Mouse (Mus musculus): ENCODE measurements around the gene H2-D1.
A peak's percentile ranks its signal among the peaks of the same experiment; 100 is the strongest.
"Not testable (repeated sequence)": the region's sequence is repeated elsewhere in the genome, so short reads cannot be mapped to it uniquely, and the experiment has no call there.

Gene H2-D1

GRCm38 (mm10) chr17:35301645-35302258 is 39.2 kb downstream of the H2-D1 start:
- DNase-seq (ENCODE audit: low read depth in 2 of 2, low spot score in 2 of 2) = peak; percentile 92 to 94

GRCm38 (mm10) chr17:35303271-35303670 is 40.7 kb downstream of the H2-D1 start:
- no peak for DNase-seq (ENCODE audit: low read depth in 2 of 2, low spot score in 2 of 2)

GRCm38 (mm10) chr17:35303756-35304350 is 41.3 kb downstream of the H2-D1 start:
- no peak for DNase-seq (ENCODE audit: low read depth in 2 of 2, low spot score in 2 of 2)

- DNase-seq (ENCODE audit: low read depth in 2 of 2, low spot score in 2 of 2) = no peak
Observed at GRCm38 (mm10) chr17:35304478-35304877, 41.9 kb downstream of the H2-D1 start.

- DNase-seq (ENCODE audit: low read depth in 2 of 2, low spot score in 2 of 2) = not testable (repeated sequence)
Observed at GRCm38 (mm10) chr17:35304921-35305320, 42.4 kb downstream of the H2-D1 start.

All from CD8-positive naive resting alpha-beta T cell, adult 2 months (primary cell).